27 mouse cellular contexts compared by ENCODE assay signal in genomic region chr3:59194099-59194498, GRCm38 (mm10). TPM values are rescaled to one million over a fixed set of nuclear protein-coding genes. Genes with fewer than 3 reads are reported as not detected.
A peak's percentile ranks its signal among the peaks of the same experiment; 100 is the strongest.
DNase-seq lines count a peak whose midpoint lies in the region; ATAC-seq lines count a peak whose summit lies in the region.
"Had no signal": no experiment of that assay in that cellular context is flagged by ENCODE, and none has a peak within 500 bp of the region (broad histone marks: within the 10 kb centered on the region; RNA-seq: fewer than 3 reads in every experiment).

No protein-coding gene starts in this region.

- H3K9me3 ChIP-seq in limb, embryonic 15.5 days: no peaks in the 10 kb centered on the region
- H3K9me3 ChIP-seq in limb, embryonic 10.5 days (replicated peaks): no peaks in the 10 kb centered on the region
- no peaks in the 10 kb centered on the region for H3K9me3 ChIP-seq in embryonic facial prominence, embryonic 15.5 days (replicated peaks)
- H3K9me3 ChIP-seq in stomach, embryonic 15.5 days: no peaks in the 10 kb centered on the region
- H3K9me3 ChIP-seq: forebrain, embryonic 12.5 days; forebrain, embryonic 15.5 days; G1E; heart, embryonic 10.5 days; heart, embryonic 13.5 days; hindbrain, embryonic 15.5 days had no signal

- no peak overlapping the region for H3K9ac ChIP-seq in limb, embryonic 15.5 days
- H3K9ac ChIP-seq in embryonic facial prominence, embryonic 15.5 days: no peak overlapping the region
- H3K9ac ChIP-seq in stomach, embryonic 15.5 days: no peak overlapping the region
- H3K9ac ChIP-seq: forebrain, embryonic 12.5 days; forebrain, embryonic 15.5 days; heart, embryonic 13.5 days; hindbrain, embryonic 15.5 days had no signal

- peak overlapping the region; percentile 14 for H3K4me3 ChIP-seq in limb, embryonic 15.5 days
- H3K4me3 ChIP-seq in limb, embryonic 10.5 days: no peak overlapping the region
- peak overlapping the region; percentile 24 for H3K4me3 ChIP-seq in embryonic facial prominence, embryonic 15.5 days (replicated peaks)
- H3K4me3 ChIP-seq in stomach, embryonic 15.5 days (replicated peaks): peak overlapping the region; percentile 18; the same call in 1 of the 2 replicates
- H3K4me3 ChIP-seq: erythroblast, embryonic 14.5 days; forebrain, embryonic 12.5 days; forebrain, embryonic 15.5 days; heart, adult 2 months; heart, embryonic 10.5 days; heart, embryonic 13.5 days; hindbrain, embryonic 15.5 days had no signal

- no peaks in the 10 kb centered on the region for H3K4me1 ChIP-seq in limb, embryonic 15.5 days
- no peaks in the 10 kb centered on the region for H3K4me1 ChIP-seq in limb, embryonic 10.5 days
- no peaks in the 10 kb centered on the region for H3K4me1 ChIP-seq in embryonic facial prominence, embryonic 15.5 days
- H3K4me1 ChIP-seq in stomach, embryonic 15.5 days: no peaks in the 10 kb centered on the region
- H3K4me1 ChIP-seq: forebrain, embryonic 12.5 days; forebrain, embryonic 15.5 days; heart, embryonic 10.5 days; heart, embryonic 13.5 days; hindbrain, embryonic 15.5 days had no signal

- no peaks in the 10 kb centered on the region for H3K36me3 ChIP-seq in limb, embryonic 15.5 days
- no peaks in the 10 kb centered on the region for H3K36me3 ChIP-seq in limb, embryonic 10.5 days
- H3K36me3 ChIP-seq in embryonic facial prominence, embryonic 15.5 days: no peaks in the 10 kb centered on the region
- H3K36me3 ChIP-seq in stomach, embryonic 15.5 days: no peaks in the 10 kb centered on the region
- H3K36me3 ChIP-seq: forebrain, embryonic 12.5 days; forebrain, embryonic 15.5 days; G1E; heart, embryonic 10.5 days; heart, embryonic 13.5 days; hindbrain, embryonic 15.5 days had no signal

- no peaks in the 10 kb centered on the region for H3K27me3 ChIP-seq in limb, embryonic 15.5 days
- no peaks in the 10 kb centered on the region for H3K27me3 ChIP-seq in limb, embryonic 10.5 days (ENCODE audit: low read depth, poor library complexity, severe bottlenecking)
- H3K27me3 ChIP-seq in embryonic facial prominence, embryonic 15.5 days: no peaks in the 10 kb centered on the region
- H3K27me3 ChIP-seq in stomach, embryonic 15.5 days (replicated peaks): no peaks in the 10 kb centered on the region
- H3K27me3 ChIP-seq: CH12.LX; forebrain, embryonic 12.5 days; forebrain, embryonic 15.5 days; heart, embryonic 13.5 days; hindbrain, embryonic 15.5 days; Patski had no signal

- H3K4me2 ChIP-seq in limb, embryonic 15.5 days: no peak overlapping the region
- H3K4me2 ChIP-seq in embryonic facial prominence, embryonic 15.5 days (replicated peaks): peak overlapping the region; percentile 30; the same call in 1 of the 2 replicates
- H3K4me2 ChIP-seq in stomach, embryonic 15.5 days: no peak overlapping the region
- H3K4me2 ChIP-seq: forebrain, embryonic 12.5 days; forebrain, embryonic 15.5 days; heart, embryonic 13.5 days; hindbrain, embryonic 15.5 days had no signal

- no peak for DNase-seq in limb, embryonic 10.5 days (ENCODE audit: low spot score)
- no peak for DNase-seq in lung, postnatal 36 days
- no peak for DNase-seq in liver
- DNase-seq in cerebellum, adult 18-20 months: no peak
- DNase-seq: adrenal gland, postnatal 10 days; adrenal gland, postnatal 36 days; B cell, adult 2 months; cerebellum, adult 2 months; cerebellum, adult 9-11 months; cerebellum, postnatal 25 days; gastrocnemius, postnatal 25 days; heart, adult 2 months; heart, postnatal 14 days; heart, postnatal 4 days had no signal

- WGBS in limb, embryonic 15.5 days: 77% methylated on average over 7 of the region's 7 CpGs
- WGBS in limb, embryonic 10.5 days: 87% methylated on average over 7 of the region's 7 CpGs
- WGBS in embryonic facial prominence, embryonic 15.5 days: 65% methylated on average over 7 of the region's 7 CpGs
- 82% methylated on average over 7 of the region's 7 CpGs for WGBS in stomach, embryonic 15.5 days

- H3K27ac ChIP-seq in limb, embryonic 15.5 days: peak overlapping the region; percentile 51; the same call in 1 of the 2 replicates
- H3K27ac ChIP-seq in limb, embryonic 10.5 days: no peak overlapping the region
- H3K27ac ChIP-seq in embryonic facial prominence, embryonic 15.5 days (replicated peaks): peak overlapping the region; percentile 84
- no peak overlapping the region for H3K27ac ChIP-seq in stomach, embryonic 15.5 days
- H3K27ac ChIP-seq: forebrain, embryonic 12.5 days; forebrain, embryonic 15.5 days; heart, adult 2 months; heart, embryonic 10.5 days; heart, embryonic 13.5 days; hindbrain, embryonic 15.5 days had no signal

- no peak for ATAC-seq in limb, embryonic 15.5 days (ENCODE audit: insufficient number of reproducible peaks, low FRiP score, low TSS enrichment, low read depth)
- no peak for ATAC-seq in embryonic facial prominence, embryonic 15.5 days (ENCODE audit: insufficient number of reproducible peaks, low FRiP score, low TSS enrichment, low read depth)
- ATAC-seq in stomach, embryonic 15.5 days (ENCODE audit: insufficient read depth, low FRiP score, low read depth): no peak
- ATAC-seq: forebrain, embryonic 15.5 days; Patski had no signal

RNA-seq across cellular contexts. Expression of gene Gpr87, which starts 0.8 kb away (rescaled TPM):
- 39.1 and 39.8 TPM in 2 replicates for polyA plus RNA-seq in limb, embryonic 15.5 days (2015; fragmentation: Nextera tagmentation; extraction: Ambion mirVana)
- 0.33 and 0.84 TPM in 2 replicates for polyA plus RNA-seq in limb, embryonic 10.5 days (2016; fragmentation: Nextera tagmentation; extraction: Ambion mirVana)
- polyA plus RNA-seq in embryonic facial prominence, embryonic 15.5 days (2015; fragmentation: Nextera tagmentation; extraction: Ambion mirVana): 24.0 and 25.8 TPM in 2 replicates
- 8.0 and 13.0 TPM in 2 replicates for polyA plus RNA-seq in stomach, embryonic 15.5 days (2015; fragmentation: Nextera tagmentation; extraction: Ambion mirVana)
- polyA plus RNA-seq: cerebellum, adult 2 months; erythroblast, embryonic 14.5 days; G1E; heart, adult 2 months; heart, embryonic 13.5 days; hindbrain, embryonic 11.5 days; Patski had no signal

RNA-seq across cellular contexts. Expression of gene P2ry13, which starts 16.6 kb away (rescaled TPM):
- polyA plus RNA-seq in limb, embryonic 15.5 days (2015; fragmentation: Nextera tagmentation; extraction: Ambion mirVana): 1.3 and 1.5 TPM in 2 replicates
- 0.25 and 0.30 TPM in 2 replicates for polyA plus RNA-seq in limb, embryonic 10.5 days (2016; fragmentation: Nextera tagmentation; extraction: Ambion mirVana)
- polyA plus RNA-seq in embryonic facial prominence, embryonic 15.5 days (2015; fragmentation: Nextera tagmentation; extraction: Ambion mirVana): 1.7 and 2.1 TPM in 2 replicates
- 1.7 TPM in 2 replicates for polyA plus RNA-seq in stomach, embryonic 15.5 days (2015; fragmentation: Nextera tagmentation; extraction: Ambion mirVana)
- polyA plus RNA-seq: erythroblast, embryonic 14.5 days; G1E; Patski had no signal

RNA-seq across cellular contexts. Expression of gene P2ry14, which starts 40.7 kb away (rescaled TPM):
- polyA plus RNA-seq in limb, embryonic 15.5 days (2015; fragmentation: Nextera tagmentation; extraction: Ambion mirVana): 1.5 and 2.1 TPM in 2 replicates
- polyA plus RNA-seq in limb, embryonic 10.5 days (2016; fragmentation: Nextera tagmentation; extraction: Ambion mirVana): 0.70 and 0.89 TPM in 2 replicates
- 2.3 and 2.4 TPM in 2 replicates for polyA plus RNA-seq in embryonic facial prominence, embryonic 15.5 days (2015; fragmentation: Nextera tagmentation; extraction: Ambion mirVana)
- polyA plus RNA-seq in stomach, embryonic 15.5 days (2015; fragmentation: Nextera tagmentation; extraction: Ambion mirVana): 5.1 and 6.6 TPM in 2 replicates
- polyA plus RNA-seq: erythroblast, embryonic 14.5 days; G1E had no signal

Comparison
In these comparisons a context has a peak if more than half of its experiments do, and no peak if none do; other contexts are left out.
1. H3K27ac ChIP-seq: peak in limb, embryonic 15.5 days (single experiment) and embryonic facial prominence, embryonic 15.5 days (single experiment); none in limb, embryonic 10.5 days (single experiment) and stomach, embryonic 15.5 days (single experiment).